Mouse (Mus musculus) effector memory CD4-positive, alpha-beta T cell, adult 7 months (primary cell): ENCODE measurements around the gene Fbxl15. TPM values are rescaled to one million over a fixed set of nuclear protein-coding genes. Genes with fewer than 3 reads are reported as not detected.

ENCODE experiments used
- polyA plus RNA-seq: library from polyadenylated mRNA; unstranded; fragments of 100-300 nt; shearing (Covaris generic); gene quantifications from one replicate; pipeline ENCODE4 v1.2.1, GENCODE M21; 2017

Gene Fbxl15
- 12.4 TPM for polyA plus RNA-seq

DNA sequence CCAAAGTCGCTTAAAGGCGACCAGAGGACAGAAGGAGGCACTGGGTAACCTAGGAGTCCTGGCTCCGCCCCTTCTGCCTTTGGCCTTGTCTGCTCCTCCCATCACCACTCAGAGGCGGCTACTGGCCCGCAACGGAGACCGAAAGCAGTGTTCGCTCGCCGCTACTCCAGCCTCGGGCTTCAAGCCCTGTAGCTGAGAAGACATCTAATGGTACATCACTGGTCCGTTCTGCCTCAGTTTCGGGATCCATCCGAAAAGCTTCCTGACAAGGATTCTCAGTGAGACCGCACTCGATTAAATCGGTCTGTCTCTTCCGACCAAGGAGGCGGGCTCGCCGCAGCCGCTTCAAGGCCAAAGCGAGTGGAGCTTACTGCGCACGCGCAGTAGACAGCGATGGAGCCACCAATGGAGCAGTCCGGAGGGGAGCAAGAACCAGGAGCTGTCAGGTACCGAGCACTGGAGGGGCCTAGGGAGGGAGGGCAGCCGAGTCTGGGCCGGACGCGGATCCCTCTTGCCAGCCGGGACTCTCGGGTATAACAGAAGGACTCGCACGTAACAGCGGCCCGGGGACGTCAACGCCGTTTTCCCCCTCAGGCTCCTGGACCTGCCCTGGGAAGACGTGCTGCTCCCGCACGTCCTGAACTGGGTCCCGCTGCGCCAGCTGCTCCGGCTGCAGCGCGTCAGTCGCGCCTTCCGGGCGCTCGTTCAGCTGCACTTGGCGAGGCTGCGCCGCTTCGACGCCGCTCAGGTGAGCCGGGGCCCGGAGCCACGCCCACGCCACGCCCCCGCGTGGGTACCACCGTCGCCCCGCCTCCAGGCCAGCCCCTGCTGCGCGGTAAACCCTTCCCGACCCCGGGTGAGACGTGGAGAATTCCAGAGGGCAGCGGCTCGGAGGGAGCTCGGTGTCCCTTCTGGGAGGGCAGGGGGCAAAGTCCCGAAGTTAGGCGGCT lies at the start of gene Fbxl15:
Gene Fbxl15 (plus strand): TSS at position 104 of the 950 bp plus-strand sequence.

DNA sequence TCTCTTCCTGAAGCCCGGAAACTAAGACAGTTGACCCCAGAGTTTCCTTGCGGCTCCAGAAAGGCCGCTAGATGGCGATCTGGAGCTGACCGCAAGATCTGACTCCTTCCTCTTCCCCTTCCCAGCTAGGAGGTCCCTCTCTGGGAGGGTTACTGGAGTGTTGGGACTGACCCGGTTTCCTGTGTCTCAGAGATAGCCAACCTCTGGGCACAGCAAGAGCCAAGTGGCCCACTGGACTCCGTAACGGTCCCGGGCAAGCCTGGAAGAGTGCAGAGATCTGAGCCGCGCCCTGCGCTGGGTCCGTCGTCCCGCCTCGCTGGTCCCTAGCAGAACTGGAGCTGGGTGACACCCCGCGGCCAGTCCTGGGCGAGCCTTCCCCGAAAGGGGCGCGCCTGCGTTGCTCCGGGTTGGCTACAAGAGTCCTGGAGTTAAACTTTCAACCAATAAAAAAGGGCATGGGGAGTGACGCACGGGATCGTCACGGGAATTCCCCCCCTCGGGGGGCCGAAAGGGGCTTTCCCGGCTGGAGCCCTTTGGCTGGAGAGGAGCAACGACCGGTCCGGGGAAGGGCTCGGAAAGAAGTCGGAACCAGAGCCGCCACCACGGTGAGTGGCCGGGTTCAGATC lies 23.7 kb upstream of the Fbxl15 start, which contains the start of gene Nfkb2:
Gene Nfkb2 (plus strand): TSS at position 105 of the 626 bp plus-strand sequence.

DNA sequence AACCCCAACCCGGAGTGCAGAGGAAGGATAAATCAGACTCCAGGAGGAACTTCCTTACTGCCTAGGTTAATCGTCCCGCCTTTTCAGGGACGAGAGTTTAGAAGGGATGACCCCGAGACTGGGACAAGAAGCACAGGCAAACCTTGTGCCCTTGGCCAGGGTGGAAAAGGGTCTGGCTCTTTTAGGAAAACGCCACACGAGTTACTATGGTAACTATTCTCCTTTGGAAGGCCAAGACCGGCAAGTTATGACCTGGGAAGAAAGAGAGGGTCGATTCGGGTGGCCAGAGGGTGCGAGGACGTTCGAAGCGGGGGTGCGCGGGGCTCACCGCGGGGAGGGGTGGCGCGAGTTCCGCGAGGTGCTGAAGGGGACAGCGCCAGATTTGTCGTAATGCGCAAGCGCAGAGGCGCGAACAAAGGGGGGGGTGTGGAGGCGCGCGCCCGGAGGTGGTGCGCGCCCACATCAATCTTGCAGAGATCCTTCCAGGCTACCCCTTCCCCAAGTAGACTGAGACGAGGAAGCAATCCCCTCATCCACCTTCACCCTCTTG lies 1.2 kb upstream of the Fbxl15 start, which contains the start of gene Psd:
Gene Psd (minus strand): TSS at position 401 of the 550 bp plus-strand sequence.

DNA sequence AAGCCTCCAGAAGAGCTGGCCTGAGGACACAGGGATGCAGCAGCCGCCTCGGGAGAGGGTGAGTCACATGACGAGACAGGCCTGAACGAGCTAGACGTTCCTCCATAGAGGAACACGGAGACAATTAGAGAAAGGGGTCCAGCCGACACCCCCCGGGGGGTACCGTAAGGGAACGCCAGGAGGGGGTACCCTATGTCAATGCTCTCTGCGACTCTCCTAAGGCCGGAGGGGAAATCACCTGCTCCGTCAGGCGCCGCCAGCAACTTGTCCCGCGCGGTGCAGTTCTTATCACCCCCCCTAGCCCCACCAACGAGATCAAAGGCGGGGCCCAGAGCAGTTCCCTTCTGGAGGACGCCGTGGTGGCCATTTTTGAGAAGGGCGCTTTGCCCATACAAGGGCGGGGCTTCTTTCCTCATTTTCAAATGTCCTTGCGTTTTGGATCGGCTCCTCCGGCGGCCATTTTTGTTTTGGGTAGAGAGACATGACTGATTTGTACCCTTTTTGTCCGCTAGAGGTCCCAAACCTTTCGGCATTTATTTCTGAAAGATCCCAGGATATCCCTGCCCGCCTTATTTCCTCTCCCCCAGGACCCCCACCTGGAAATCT lies 10.4 kb downstream of the Fbxl15 start, which contains the start of gene Cuedc2:
Gene Cuedc2 (minus strand): TSS at position 372 of the 606 bp plus-strand sequence.

DNA sequence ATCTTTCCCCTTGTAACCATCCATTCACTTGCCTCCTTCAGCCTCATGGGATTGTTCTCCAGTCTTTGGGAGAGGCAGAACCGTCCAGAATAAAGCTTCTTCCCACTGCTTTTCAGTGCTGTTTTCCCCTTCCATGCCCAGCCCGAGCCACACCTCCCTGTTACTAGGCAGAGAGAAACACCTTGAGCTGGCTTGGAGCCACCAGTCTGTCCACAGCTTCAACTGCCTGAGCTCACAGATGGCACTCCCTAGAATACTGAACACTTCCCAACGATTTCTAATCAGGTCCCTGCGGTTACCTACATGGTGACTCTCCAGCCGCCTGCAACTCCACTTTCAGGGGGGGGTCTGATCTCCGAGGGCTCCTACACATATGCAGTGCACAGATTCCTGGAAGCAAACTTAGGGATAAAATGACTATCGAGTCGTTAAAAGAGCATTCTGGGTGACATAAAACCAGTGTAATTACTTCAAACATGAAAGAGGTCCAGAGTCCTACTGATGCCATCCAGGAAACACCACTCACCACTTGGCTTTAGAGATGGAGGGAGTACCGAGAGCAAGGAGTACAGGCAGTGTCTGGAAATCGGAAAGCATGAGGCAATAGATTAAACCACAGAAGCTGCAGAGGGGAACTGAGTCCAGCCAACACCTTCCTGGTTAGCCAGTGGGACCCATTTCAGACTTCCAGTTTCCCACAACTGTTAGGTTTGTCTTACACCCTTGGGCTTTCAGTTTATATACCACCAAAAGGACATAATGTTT lies 22.4 kb downstream of the Fbxl15 start, which contains the start of gene 2310034G01Rik:
Gene 2310034G01Rik (minus strand): TSS at position 135 of the 765 bp plus-strand sequence.

Other genes with a start within 250 kb of the Fbxl15 start
- not detected for gene Elovl3, start 196.3 kb upstream of the Fbxl15 start, polyA plus RNA-seq
- gene Pitx3, start 179.9 kb upstream of the Fbxl15 start, polyA plus RNA-seq = not detected
- 63.0 TPM for gene Gbf1, start 175.7 kb upstream of the Fbxl15 start, polyA plus RNA-seq
- 341 TPM for gene Nfkb2, start 23.9 kb upstream of the Fbxl15 start, polyA plus RNA-seq
- gene Psd, start 1.0 kb upstream of the Fbxl15 start, polyA plus RNA-seq = 12.3 TPM
- 21.5 TPM for gene Cuedc2, start 10.5 kb downstream of the Fbxl15 start, polyA plus RNA-seq
- 10.7 TPM for gene Mfsd13a, start 12.9 kb downstream of the Fbxl15 start, polyA plus RNA-seq
- not detected for gene 2310034G01Rik, start 22.1 kb downstream of the Fbxl15 start, polyA plus RNA-seq
- 101 TPM for gene Actr1a, start 67.6 kb downstream of the Fbxl15 start, polyA plus RNA-seq
- gene Sufu, start 68.7 kb downstream of the Fbxl15 start, polyA plus RNA-seq = 27.0 TPM
- gene Trim8, start 173.5 kb downstream of the Fbxl15 start, polyA plus RNA-seq = 67.2 TPM
- gene Arl3, start 245.0 kb downstream of the Fbxl15 start, polyA plus RNA-seq = 10.2 TPM
- 6.3 TPM for gene Sfxn2, start 245.2 kb downstream of the Fbxl15 start, polyA plus RNA-seq